Mouse (Mus musculus) hindbrain, embryonic 11.5 days (tissue): ENCODE results near the gene Ankrd60. TPM values are rescaled to one million over a fixed set of nuclear protein-coding genes. Genes with fewer than 3 reads are reported as not detected.

Experiments
- ATAC-seq: fragments of 200-750 bp; cut with Nextera tagmentation; 2 replicates; pipeline ENCODE4 v1.8.0; 2017; ENCODE audit warnings: mild to moderate bottlenecking, moderate TSS enrichment, moderate library complexity; ENCODE audit not compliant: low FRiP score
- DNase-seq: peaks from one replicate; pipeline ENCODE4 v3.0.0-alpha.2; 2015; ENCODE audit warnings: low spot score
- H3K27ac ChIP-seq: fragments of 300-500 bp; sonication (generic); 2 replicates; pipeline ENCODE4 v1.5.1; 2014; ENCODE audit warnings: mild to moderate bottlenecking, low read depth, low read length
- H3K27me3 ChIP-seq: fragments of 300-500 bp; sonication (generic); 2 replicates; pipeline ENCODE4 v1.6.1; 2014; ENCODE audit warnings: mild to moderate bottlenecking, low read length, moderate library complexity, mixed read lengths; ENCODE audit not compliant: control insufficient read depth, insufficient read depth
- H3K36me3 ChIP-seq: fragments of 300-500 bp; sonication (generic); 2 replicates; pipeline ENCODE4 v1.6.1; 2014; ENCODE audit warnings: mild to moderate bottlenecking, low read length, moderate library complexity, mixed read lengths; ENCODE audit not compliant: control insufficient read depth, insufficient read depth
- H3K4me1 ChIP-seq: fragments of 300-500 bp; sonication (generic); replicated peaks from 2 replicates; pipeline ENCODE4 v1.6.1; 2014; ENCODE audit warnings: low read length, mixed read lengths; ENCODE audit not compliant: control insufficient read depth, insufficient read depth
- H3K4me2 ChIP-seq: fragments of 300-500 bp; sonication (generic); replicated peaks from 2 replicates; pipeline ENCODE4 v1.6.1; 2014; ENCODE audit warnings: mild to moderate bottlenecking, low read depth, low read length
- H3K4me3 ChIP-seq: fragments of 300-500 bp; sonication (generic); 2 replicates; pipeline ENCODE4 v1.5.1; 2014; ENCODE audit warnings: low read depth, low read length
- H3K9ac ChIP-seq: fragments of 300-500 bp; sonication (generic); 2 replicates; pipeline ENCODE4 v1.6.1; 2014; ENCODE audit warnings: low read depth, low read length
- H3K9me3 ChIP-seq: fragments of 300-500 bp; sonication (generic); 2 replicates; pipeline ENCODE4 v1.6.1; 2016; ENCODE audit warnings: low read length; ENCODE audit not compliant: control insufficient read depth
- WGBS: fragments of 180-500 bp; shearing (Covaris S2); extraction: QIAGEN DNeasy Blood & Tissue Kit; methylation state at CpG from one replicate; pipeline ENCODE4 v1.1.7; 2014; 5-methylcytosine and 5-hydroxymethylcytosine counted together
- polyA plus RNA-seq: library from polyadenylated mRNA; unstranded; fragments of >200 nt; fragmentation: Nextera tagmentation; extraction: Ambion mirVana; gene quantifications from 2 replicates; pipeline ENCODE4 v1.2.1, GENCODE M21; 2014

Gene Ankrd60
- polyA plus RNA-seq, 1 experiment from 2014 or later = not detected

- Histone ChIP-seq H3K27me3 (no peaks in the 10 kb centered on the region), H3K4me1 (peaks cover 2% of the 10 kb centered on the region; the same call in 1 of the 2 replicates), H3K27ac (no peak overlapping the region), H3K4me2 (no peak overlapping the region), H3K9me3 (no peaks in the 10 kb centered on the region), H3K9ac (no peak overlapping the region), H3K4me3 (no peak overlapping the region), H3K36me3 (no peaks in the 10 kb centered on the region)
- DNase-seq = no peak
- no peak for ATAC-seq
- WGBS = 85% methylated on average over 4 of the region's 4 CpGs
These were observed 35.4 kb downstream of the Ankrd60 start for GRCm38 (mm10) chr2:173542716-173543115.

DNA sequence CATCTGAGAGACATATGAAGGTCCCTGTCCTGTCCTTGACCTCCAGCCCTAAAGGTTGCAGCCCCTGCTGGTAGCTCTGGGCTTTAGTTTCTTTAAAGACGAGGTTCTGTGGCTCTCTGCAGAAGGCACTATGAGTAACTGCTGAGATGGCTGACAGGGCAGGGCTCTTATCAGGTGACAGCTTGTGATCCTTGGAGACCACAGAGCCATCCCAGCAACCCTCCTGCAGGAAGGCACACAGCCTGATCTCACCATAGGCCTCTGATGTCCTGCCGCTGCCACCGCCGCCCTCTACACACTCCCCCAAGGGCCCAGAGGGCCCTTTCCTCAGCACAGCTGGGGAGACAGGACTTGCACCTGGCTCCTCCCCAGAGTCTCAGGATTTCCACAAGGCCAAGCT lies 36.4 kb downstream of the Ankrd60 start:
- H3K9me3 ChIP-seq = no peaks in the 10 kb centered on the region
- DNase-seq = no peak
- no peak overlapping the region for H3K27ac ChIP-seq
- H3K4me1 ChIP-seq = peaks cover 2% of the 10 kb centered on the region; the same call in 1 of the 2 replicates
- no peak overlapping the region for H3K9ac ChIP-seq
- no peak for ATAC-seq
- WGBS = 80% methylated on average over 4 of the region's 4 CpGs
- no peak overlapping the region for H3K4me2 ChIP-seq
- H3K36me3 ChIP-seq = no peaks in the 10 kb centered on the region
- no peak overlapping the region for H3K4me3 ChIP-seq
- no peaks in the 10 kb centered on the region for H3K27me3 ChIP-seq

DNA sequence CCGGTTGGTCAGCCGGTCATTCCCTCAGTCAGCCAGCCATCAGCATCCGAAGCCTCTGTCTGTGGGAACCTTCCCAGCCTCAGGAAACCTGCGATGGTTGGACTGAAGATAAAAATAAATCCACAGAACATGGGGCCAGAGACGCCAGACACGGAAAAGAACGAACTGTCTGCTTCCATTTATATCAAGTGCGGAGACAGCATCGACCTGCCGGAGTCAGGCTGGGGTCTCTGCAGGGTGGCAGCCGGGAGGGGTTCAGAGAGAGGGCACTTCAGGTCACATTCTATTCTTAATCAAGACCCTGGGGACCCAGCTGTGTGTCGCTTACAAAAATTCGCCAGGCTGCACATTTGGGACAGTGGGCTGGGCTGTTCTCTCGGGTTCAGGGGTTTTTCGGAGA lies 38.4 kb downstream of the Ankrd60 start:
- Histone ChIP-seq H3K9me3 (no peaks in the 10 kb centered on the region), H3K27me3 (no peaks in the 10 kb centered on the region), H3K4me2 (no peak overlapping the region), H3K36me3 (no peaks in the 10 kb centered on the region), H3K9ac (no peak overlapping the region), H3K27ac (no peak overlapping the region), H3K4me3 (no peak overlapping the region), H3K4me1 (peaks cover 2% of the 10 kb centered on the region; the same call in 1 of the 2 replicates)
- DNase-seq (peak; percentile 20), ATAC-seq (no peak)
- WGBS = 46% methylated on average over 15 of the region's 15 CpGs

GRCm38 (mm10) chr2:173535886-173536285 lies 42.3 kb downstream of the Ankrd60 start:
- Histone ChIP-seq H3K36me3 (no peaks in the 10 kb centered on the region), H3K27me3 (no peaks in the 10 kb centered on the region), H3K27ac (no peak overlapping the region), H3K4me1 (peaks cover 2% of the 10 kb centered on the region; the same call in 1 of the 2 replicates), H3K9ac (no peak overlapping the region), H3K9me3 (no peaks in the 10 kb centered on the region), H3K4me3 (no peak overlapping the region), H3K4me2 (no peak overlapping the region)
- 89% methylated on average over 9 of the region's 9 CpGs for WGBS
- DNase-seq (no peak), ATAC-seq (no peak)

- DNase-seq (no peak), ATAC-seq (no peak)
- Histone ChIP-seq H3K27me3 (no peaks in the 10 kb centered on the region), H3K9me3 (no peaks in the 10 kb centered on the region), H3K27ac (no peak overlapping the region), H3K36me3 (no peaks in the 10 kb centered on the region), H3K9ac (no peak overlapping the region), H3K4me1 (peaks cover 2% of the 10 kb centered on the region; the same call in 1 of the 2 replicates), H3K4me2 (no peak overlapping the region), H3K4me3 (no peak overlapping the region)
- WGBS = 91% methylated on average over 18 of the region's 18 CpGs
These were observed 42.8 kb downstream of the Ankrd60 start for GRCm38 (mm10) chr2:173535390-173535789.

- ATAC-seq = no peak
- Histone ChIP-seq H3K27ac (no peak overlapping the region), H3K9me3 (no peaks in the 10 kb centered on the region), H3K4me3 (no peak overlapping the region), H3K4me2 (no peak overlapping the region), H3K9ac (no peak overlapping the region), H3K36me3 (no peaks in the 10 kb centered on the region), H3K4me1 (no peaks in the 10 kb centered on the region; the same call in 1 of the 2 replicates), H3K27me3 (no peaks in the 10 kb centered on the region)
- no peak for DNase-seq
- 79% methylated on average over 7 of the region's 7 CpGs for WGBS
These were observed 43.6 kb downstream of the Ankrd60 start for GRCm38 (mm10) chr2:173534581-173534980.

- Histone ChIP-seq H3K4me2 (no peak overlapping the region), H3K27me3 (no peaks in the 10 kb centered on the region), H3K36me3 (no peaks in the 10 kb centered on the region), H3K4me3 (no peak overlapping the region), H3K9me3 (no peaks in the 10 kb centered on the region), H3K9ac (no peak overlapping the region), H3K27ac (no peak overlapping the region), H3K4me1 (no peaks in the 10 kb centered on the region; the same call in 1 of the 2 replicates)
- no peak for DNase-seq
- WGBS = 59% methylated on average over 15 of the region's 15 CpGs
- ATAC-seq = no peak
These were observed 45.3 kb downstream of the Ankrd60 start for GRCm38 (mm10) chr2:173532711-173533462.

- WGBS = 77% methylated on average over 3 of the region's 3 CpGs
- Histone ChIP-seq H3K4me2 (no peak overlapping the region), H3K4me1 (no peaks in the 10 kb centered on the region; the same call in 1 of the 2 replicates), H3K27me3 (no peaks in the 10 kb centered on the region), H3K9ac (no peak overlapping the region), H3K36me3 (no peaks in the 10 kb centered on the region), H3K9me3 (no peaks in the 10 kb centered on the region), H3K27ac (no peak overlapping the region), H3K4me3 (no peak overlapping the region)
- DNase-seq (no peak), ATAC-seq (no peak)
These were observed 49.7 kb downstream of the Ankrd60 start for GRCm38 (mm10) chr2:173528493-173528892.

GRCm38 (mm10) chr2:173522376-173522775 lies 55.8 kb downstream of the Ankrd60 start, which contains the start of gene 1700021F07Rik:
Gene 1700021F07Rik (plus strand): TSS chr2:173522586.
- no peak within 1 kb of the TSS for H3K27ac ChIP-seq
- H3K4me1 ChIP-seq = no peaks in the 10 kb centered on the region
- no peak within 1 kb of the TSS for H3K4me3 ChIP-seq
- H3K27me3 ChIP-seq = no peaks in the 10 kb centered on the region
- H3K4me2 ChIP-seq = no peak within 1 kb of the TSS
- no peaks in the 10 kb centered on the region for H3K9me3 ChIP-seq
- no peaks in the 10 kb centered on the region for H3K36me3 ChIP-seq
- WGBS = 90% methylated on average over 18 of the region's 18 CpGs
- ATAC-seq = no peak
- DNase-seq = no peak
- no peak within 1 kb of the TSS for H3K9ac ChIP-seq
